Mouse (Mus musculus): ENCODE measurements at regions not wholly inside any gene's neighbourhood (a gene's known extent, or its start where the extent isn't known, plus 50 kb on each side); places are given as distances from the start of the nearest gene placed in this dataset.

- no peak overlapping the region for H3K4me3 ChIP-seq (ENCODE audit: low read depth, low read length)
- no peak overlapping the region for H3K4me2 ChIP-seq (ENCODE audit: low read length)
- H3K9ac ChIP-seq (ENCODE audit: low read length), result no peak overlapping the region
- no peak overlapping the region for H3K27ac ChIP-seq (ENCODE audit: low read depth, low read length)
- H3K36me3 ChIP-seq (ENCODE audit: control insufficient read depth, insufficient read depth, low read length), result no peaks in the 10 kb centered on the region
- H3K27me3 ChIP-seq (replicated peaks; ENCODE audit: control insufficient read depth, insufficient read depth, low read length), result no peaks in the 10 kb centered on the region
- WGBS, result 8% methylated on average over 1 of the region's 1 CpGs
- ATAC-seq, result no peak
- H3K9me3 ChIP-seq (replicated peaks; ENCODE audit: control insufficient read depth, low read length), result no peaks in the 10 kb centered on the region
- DNase-seq (ENCODE audit: low spot score), result peak; percentile 11
- H3K4me1 ChIP-seq (ENCODE audit: control insufficient read depth, insufficient read depth, low read length), result no peaks in the 10 kb centered on the region
Observed at GRCm38 (mm10) chr3:17547559-17548059, 400.6 kb upstream of the Cypt12 start.

GRCm38 (mm10) chr3:17582487-17582886 lies 365.7 kb upstream of the Cypt12 start:
- H3K27ac ChIP-seq (ENCODE audit: low read depth, low read length), result 0 out of 2 replicates have a peak overlapping the region, but pooled peaks have one; percentile 15
- no peak overlapping the region for H3K4me3 ChIP-seq (ENCODE audit: low read depth, low read length)
- no peaks in the 10 kb centered on the region for H3K36me3 ChIP-seq (ENCODE audit: control insufficient read depth, insufficient read depth, low read length)
- WGBS, result 12% methylated on average over 9 of the region's 9 CpGs
- peak overlapping the region; percentile 23; the same call in 1 of the 2 replicates for H3K4me2 ChIP-seq (ENCODE audit: low read length)
- no peaks in the 10 kb centered on the region for H3K27me3 ChIP-seq (replicated peaks; ENCODE audit: control insufficient read depth, insufficient read depth, low read length)
- peak; percentile 60 for ATAC-seq
- no peaks in the 10 kb centered on the region for H3K9me3 ChIP-seq (replicated peaks; ENCODE audit: control insufficient read depth, low read length)
- peak; percentile 85 for DNase-seq (ENCODE audit: low spot score)
- no peaks in the 10 kb centered on the region for H3K4me1 ChIP-seq (ENCODE audit: control insufficient read depth, insufficient read depth, low read length)
- H3K9ac ChIP-seq (ENCODE audit: low read length), result no peak overlapping the region

GRCm38 (mm10) chr3:17589956-17590546 lies 358.2 kb upstream of the Cypt12 start:
- 44% methylated on average over 2 of the region's 2 CpGs for WGBS
- Histone ChIP-seq H3K9me3 (replicated peaks; ENCODE audit: control insufficient read depth, low read length) (no peaks in the 10 kb centered on the region), H3K27me3 (replicated peaks; ENCODE audit: control insufficient read depth, insufficient read depth, low read length) (no peaks in the 10 kb centered on the region), H3K9ac (ENCODE audit: low read length) (no peak overlapping the region), H3K4me1 (ENCODE audit: control insufficient read depth, insufficient read depth, low read length) (no peaks in the 10 kb centered on the region), H3K4me2 (ENCODE audit: low read length) (no peak overlapping the region), H3K36me3 (ENCODE audit: control insufficient read depth, insufficient read depth, low read length) (no peaks in the 10 kb centered on the region), H3K4me3 (ENCODE audit: low read depth, low read length) (no peak overlapping the region), H3K27ac (ENCODE audit: low read depth, low read length) (no peak overlapping the region)
- ATAC-seq (no peak), DNase-seq (ENCODE audit: low spot score) (no peak)

GRCm38 (mm10) chr3:17592463-17592862 lies 355.7 kb upstream of the Cypt12 start:
- DNase-seq (ENCODE audit: low spot score) (peak; percentile 82), ATAC-seq (peak; percentile 84)
- 18% methylated on average over 3 of the region's 3 CpGs for WGBS
- Histone ChIP-seq H3K27ac (ENCODE audit: low read depth, low read length) (no peak overlapping the region), H3K9me3 (replicated peaks; ENCODE audit: control insufficient read depth, low read length) (no peaks in the 10 kb centered on the region), H3K4me2 (ENCODE audit: low read length) (no peak overlapping the region), H3K4me3 (ENCODE audit: low read depth, low read length) (no peak overlapping the region), H3K4me1 (ENCODE audit: control insufficient read depth, insufficient read depth, low read length) (no peaks in the 10 kb centered on the region), H3K27me3 (replicated peaks; ENCODE audit: control insufficient read depth, insufficient read depth, low read length) (no peaks in the 10 kb centered on the region), H3K36me3 (ENCODE audit: control insufficient read depth, insufficient read depth, low read length) (no peaks in the 10 kb centered on the region), H3K9ac (ENCODE audit: low read length) (no peak overlapping the region)

GRCm38 (mm10) chr3:17596365-17596764 lies 351.8 kb upstream of the Cypt12 start:
- Histone ChIP-seq H3K4me1 (ENCODE audit: control insufficient read depth, insufficient read depth, low read length) (no peaks in the 10 kb centered on the region), H3K4me2 (ENCODE audit: low read length) (no peak overlapping the region), H3K9me3 (replicated peaks; ENCODE audit: control insufficient read depth, low read length) (no peaks in the 10 kb centered on the region), H3K27me3 (replicated peaks; ENCODE audit: control insufficient read depth, insufficient read depth, low read length) (no peaks in the 10 kb centered on the region), H3K27ac (ENCODE audit: low read depth, low read length) (no peak overlapping the region), H3K9ac (ENCODE audit: low read length) (no peak overlapping the region), H3K36me3 (ENCODE audit: control insufficient read depth, insufficient read depth, low read length) (no peaks in the 10 kb centered on the region), H3K4me3 (ENCODE audit: low read depth, low read length) (no peak overlapping the region)
- DNase-seq (ENCODE audit: low spot score) (no peak), ATAC-seq (no peak)
- WGBS, result 79% methylated on average over 2 of the region's 2 CpGs

- 97% methylated on average over 1 of the region's 1 CpGs for WGBS
- Histone ChIP-seq H3K4me2 (ENCODE audit: low read length) (no peak overlapping the region), H3K9ac (ENCODE audit: low read length) (no peak overlapping the region), H3K27ac (ENCODE audit: low read depth, low read length) (no peak overlapping the region), H3K4me3 (ENCODE audit: low read depth, low read length) (no peak overlapping the region), H3K27me3 (replicated peaks; ENCODE audit: control insufficient read depth, insufficient read depth, low read length) (peaks cover 18% of the 10 kb centered on the region; the same call in 1 of the 2 replicates), H3K36me3 (ENCODE audit: control insufficient read depth, insufficient read depth, low read length) (no peaks in the 10 kb centered on the region), H3K9me3 (replicated peaks; ENCODE audit: control insufficient read depth, low read length) (no peaks in the 10 kb centered on the region), H3K4me1 (ENCODE audit: control insufficient read depth, insufficient read depth, low read length) (peaks cover 6% of the 10 kb centered on the region)
- ATAC-seq, result no peak
- no peak for DNase-seq (ENCODE audit: low spot score)
Observed at GRCm38 (mm10) chr3:17613486-17613885, 334.7 kb upstream of the Cypt12 start.

DNA sequence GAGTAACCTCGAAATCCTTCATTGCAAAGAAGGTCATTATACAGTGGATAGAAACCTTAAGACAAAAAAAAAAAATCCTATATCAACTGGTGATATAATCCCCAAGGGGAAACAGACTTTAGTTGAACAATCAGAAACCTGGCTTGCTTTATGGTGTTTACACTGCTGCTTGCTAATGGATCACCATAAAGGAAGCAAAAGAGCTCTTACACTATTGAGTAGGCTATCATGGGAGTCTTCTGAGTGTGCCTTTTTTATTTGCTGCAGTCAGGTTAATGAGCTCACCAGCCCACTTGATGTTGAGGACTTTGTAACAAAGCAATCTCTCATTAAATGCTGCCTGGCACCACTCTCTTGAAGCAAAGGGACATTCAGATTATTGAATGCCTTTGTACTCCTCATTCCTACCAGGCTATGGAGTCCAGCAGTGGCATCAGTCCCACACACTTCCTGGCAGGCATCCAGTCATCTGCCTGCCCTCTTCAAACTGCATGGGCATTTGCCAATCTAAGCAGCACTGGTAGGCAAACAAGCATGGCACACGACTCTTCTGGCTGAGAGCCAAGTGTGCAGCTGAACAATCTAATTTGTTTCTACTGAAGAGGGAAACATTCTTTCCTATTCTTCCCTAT lies 331.7 kb upstream of the Cypt12 start:
- H3K4me2 ChIP-seq (ENCODE audit: low read length), result no peak overlapping the region
- WGBS, result 11% methylated on average over 2 of the region's 2 CpGs
- DNase-seq (ENCODE audit: low spot score) (peak; percentile 97), ATAC-seq (peak; percentile 94)
- peaks cover 15% of the 10 kb centered on the region; the same call in 1 of the 2 replicates for H3K27me3 ChIP-seq (replicated peaks; ENCODE audit: control insufficient read depth, insufficient read depth, low read length)
- H3K4me1 ChIP-seq (ENCODE audit: control insufficient read depth, insufficient read depth, low read length), result peaks cover 9% of the 10 kb centered on the region
- H3K4me3 ChIP-seq (ENCODE audit: low read depth, low read length), result no peak overlapping the region
- no peaks in the 10 kb centered on the region for H3K36me3 ChIP-seq (ENCODE audit: control insufficient read depth, insufficient read depth, low read length)
- peak overlapping the region; percentile 10; the same call in 1 of the 2 replicates for H3K27ac ChIP-seq (ENCODE audit: low read depth, low read length)
- H3K9ac ChIP-seq (ENCODE audit: low read length), result no peak overlapping the region
- H3K9me3 ChIP-seq (replicated peaks; ENCODE audit: control insufficient read depth, low read length), result no peaks in the 10 kb centered on the region

- peak; percentile 18; the same call in 1 of the 2 replicates for ATAC-seq
- Histone ChIP-seq H3K4me3 (ENCODE audit: low read depth, low read length) (no peak overlapping the region), H3K9ac (ENCODE audit: low read length) (no peak overlapping the region), H3K9me3 (replicated peaks; ENCODE audit: control insufficient read depth, low read length) (no peaks in the 10 kb centered on the region), H3K27me3 (replicated peaks; ENCODE audit: control insufficient read depth, insufficient read depth, low read length) (0 out of 2 replicates have a peak, but pooled peaks cover 8% of the 10 kb centered on the region), H3K36me3 (ENCODE audit: control insufficient read depth, insufficient read depth, low read length) (no peaks in the 10 kb centered on the region), H3K4me2 (ENCODE audit: low read length) (peak overlapping the region; percentile 16), H3K27ac (ENCODE audit: low read depth, low read length) (peak overlapping the region; percentile 59; the same call in 1 of the 2 replicates), H3K4me1 (ENCODE audit: control insufficient read depth, insufficient read depth, low read length) (peaks cover 9% of the 10 kb centered on the region)
- peak; percentile 56 for DNase-seq (ENCODE audit: low spot score)
- WGBS, result 35% methylated on average over 2 of the region's 2 CpGs
Observed at GRCm38 (mm10) chr3:17619489-17619888, 328.7 kb upstream of the Cypt12 start.

DNA sequence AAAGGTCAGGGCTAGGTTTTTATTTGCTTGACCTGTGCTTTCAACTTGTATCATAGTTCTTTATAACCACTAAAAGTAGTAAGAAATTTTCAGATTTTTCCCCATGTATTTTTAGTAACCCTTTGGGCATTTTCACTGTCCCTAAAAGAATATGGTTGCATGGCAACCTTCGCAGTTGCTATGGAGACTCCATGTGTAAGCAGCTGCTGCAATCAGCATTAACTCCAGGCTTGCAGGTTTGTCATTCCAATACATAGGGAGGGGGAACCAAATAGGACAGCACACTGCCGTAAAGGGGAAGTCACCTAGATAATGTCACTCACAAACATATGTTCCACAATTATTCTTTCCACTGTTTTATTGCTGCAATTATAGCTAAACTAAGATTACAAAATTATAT lies 328.3 kb upstream of the Cypt12 start:
- Histone ChIP-seq H3K4me3 (ENCODE audit: low read depth, low read length) (no peak overlapping the region), H3K27ac (ENCODE audit: low read depth, low read length) (0 out of 2 replicates have a peak overlapping the region, but pooled peaks have one; percentile 59), H3K4me2 (ENCODE audit: low read length) (peak overlapping the region; percentile 16), H3K27me3 (replicated peaks; ENCODE audit: control insufficient read depth, insufficient read depth, low read length) (0 out of 2 replicates have a peak, but pooled peaks cover 8% of the 10 kb centered on the region), H3K4me1 (ENCODE audit: control insufficient read depth, insufficient read depth, low read length) (peaks cover 9% of the 10 kb centered on the region), H3K36me3 (ENCODE audit: control insufficient read depth, insufficient read depth, low read length) (no peaks in the 10 kb centered on the region), H3K9ac (ENCODE audit: low read length) (no peak overlapping the region), H3K9me3 (replicated peaks; ENCODE audit: control insufficient read depth, low read length) (no peaks in the 10 kb centered on the region)
- DNase-seq (ENCODE audit: low spot score) (peak; percentile 87), ATAC-seq (peak; percentile 72)
- 38% methylated on average over 2 of the region's 2 CpGs for WGBS
